Mouse (Mus musculus) neural tube, embryonic 14.5 days (tissue): ENCODE results near the gene C130073F10Rik. TPM values are rescaled to one million over a fixed set of nuclear protein-coding genes. Genes with fewer than 3 reads are reported as not detected.
"Not testable (repeated sequence)": the region's sequence is repeated elsewhere in the genome, so short reads cannot be mapped to it uniquely, and the experiment has no call there.

Experiments used
- ATAC-seq: fragments of 200-750 bp; cut with Nextera tagmentation; 2 replicates; pipeline ENCODE4 v1.8.0; 2017; ENCODE audit warnings: low read depth, mild to moderate bottlenecking, moderate TSS enrichment, moderate library complexity
- H3K27ac ChIP-seq: fragments of 300-500 bp; sonication (generic); 2 replicates; pipeline ENCODE4 v1.5.1; 2014; ENCODE audit warnings: low read depth, mild to moderate bottlenecking, control low read depth, low read length, moderate library complexity, mixed read lengths
- H3K27me3 ChIP-seq: fragments of 300-500 bp; sonication (generic); 2 replicates; pipeline ENCODE4 v1.6.1; 2014; ENCODE audit warnings: low read length; ENCODE audit not compliant: control insufficient read depth, insufficient read depth
- H3K36me3 ChIP-seq: fragments of 300-500 bp; sonication (generic); 2 replicates; pipeline ENCODE4 v1.6.1; 2014; ENCODE audit warnings: low read length, mixed read lengths; ENCODE audit not compliant: control insufficient read depth, insufficient read depth
- H3K4me1 ChIP-seq: fragments of 300-500 bp; sonication (generic); 2 replicates; pipeline ENCODE4 v1.6.1; 2014; ENCODE audit warnings: low read length; ENCODE audit not compliant: control insufficient read depth, insufficient read depth
- H3K4me2 ChIP-seq: fragments of 300-500 bp; sonication (generic); 2 replicates; pipeline ENCODE4 v1.6.1; 2014; ENCODE audit warnings: mild to moderate bottlenecking, low read depth, low read length, control low read depth
- H3K4me3 ChIP-seq: fragments of 300-500 bp; sonication (generic); 2 replicates; pipeline ENCODE4 v1.5.1; 2014; ENCODE audit warnings: low read depth, low read length, control low read depth, mixed read lengths
- H3K9ac ChIP-seq: fragments of 300-500 bp; sonication (generic); replicated peaks from 2 replicates; pipeline ENCODE4 v1.6.1; 2014; ENCODE audit warnings: low read depth, mild to moderate bottlenecking, control low read depth, low read length, mixed read lengths
- H3K9me3 ChIP-seq: fragments of 300-500 bp; sonication (generic); 2 replicates; pipeline ENCODE4 v1.6.1; 2016; ENCODE audit warnings: low read length; ENCODE audit not compliant: control insufficient read depth
- WGBS: fragments of 180-500 bp; shearing (Covaris S2); extraction: QIAGEN DNeasy Blood & Tissue Kit; methylation state at CpG from one replicate; pipeline ENCODE4 v1.1.7; 2014; 5-methylcytosine and 5-hydroxymethylcytosine counted together
- polyA plus RNA-seq: library from polyadenylated mRNA; unstranded; fragments of >200 nt; fragmentation: Nextera tagmentation; extraction: Ambion mirVana; gene quantifications from 2 replicates; pipeline ENCODE4 v1.2.1, GENCODE M21; 2014

The C130073F10Rik gene
- polyA plus RNA-seq, 1 experiment from 2014 or later: not detected

GRCm38 (mm10) chr4:101850908-101851307 is 42.7 kb downstream of the C130073F10Rik start:
- Histone ChIP-seq H3K27me3 (no peaks in the 10 kb centered on the region), H3K4me2 (no peak overlapping the region), H3K36me3 (no peaks in the 10 kb centered on the region), H3K9me3 (no peaks in the 10 kb centered on the region), H3K9ac (no peak overlapping the region), H3K4me1 (no peaks in the 10 kb centered on the region), H3K4me3 (no peak overlapping the region), H3K27ac (no peak overlapping the region)
- no peak for ATAC-seq
- WGBS: 72% methylated on average over 2 of the region's 2 CpGs

- not testable (repeated sequence) for ATAC-seq, H3K27me3 ChIP-seq, H3K36me3 ChIP-seq, H3K4me2 ChIP-seq, H3K4me3 ChIP-seq, H3K9me3 ChIP-seq, H3K27ac ChIP-seq, H3K4me1 ChIP-seq, H3K9ac ChIP-seq
- 96% methylated on average over 3 of the region's 4 CpGs for WGBS
Observed at GRCm38 (mm10) chr4:101843923-101844322, 49.7 kb downstream of the C130073F10Rik start, which contains the start of gene B020004J07Rik. TSS of gene B020004J07Rik (minus strand) at chr4:101844023.

Other genes with a start within 250 kb of the C130073F10Rik start
- 72.1 and 84.5 TPM in 2 replicates for gene Leprot, start 246.1 kb downstream of the C130073F10Rik start, polyA plus RNA-seq
- 0.55 and 8.0 TPM in 2 replicates for gene Lepr, start 176.4 kb downstream of the C130073F10Rik start, polyA plus RNA-seq
- gene B020004J07Rik, start 49.8 kb downstream of the C130073F10Rik start, polyA plus RNA-seq: not detected in 2 replicates
- not detected in 2 replicates for gene Gm12800, start 15.3 kb upstream of the C130073F10Rik start, polyA plus RNA-seq
- gene Gm12794, start 46.6 kb upstream of the C130073F10Rik start, polyA plus RNA-seq: not detected in 2 replicates
- gene Gm12790, start 87.3 kb upstream of the C130073F10Rik start, polyA plus RNA-seq: not detected in 2 replicates
- not detected in 2 replicates for gene Gm12789, start 92.8 kb upstream of the C130073F10Rik start, polyA plus RNA-seq
- 44.3 and 51.2 TPM in 2 replicates for gene Pde4b, start 193.8 kb upstream of the C130073F10Rik start, polyA plus RNA-seq